Mouse (Mus musculus): ENCODE results near the gene Slc25a28. TPM values are rescaled to one million over a fixed set of nuclear protein-coding genes. Genes with fewer than 3 reads are reported as not detected.

Slc25a28 gene
- polyA plus RNA-seq, 1 experiment = 110 TPM

- no peak for DNase-seq
- H3K27ac ChIP-seq (ENCODE audit: insufficient read depth, low read length) = no peak overlapping the region
- 91% methylated on average over 9 of the region's 9 CpGs for WGBS
- TF ChIP-seq POLR2A (IDR thresholded peaks at IDR 0.05; ENCODE audit: borderline replicate concordance, insufficient read depth, low read length) = no peak
- no peak for TF ChIP-seq CTCF (IDR thresholded peaks at IDR 0.05; ENCODE audit: borderline replicate concordance, insufficient read depth, low read depth, low read length)
- H3K27me3 ChIP-seq (ENCODE audit: control insufficient read depth, insufficient read depth, low read length) = no peaks in the 10 kb centered on the region
- no peak overlapping the region for H3K4me3 ChIP-seq (replicated peaks; ENCODE audit: insufficient read depth, low read depth, low read length)
- H3K4me1 ChIP-seq (ENCODE audit: control insufficient read depth, insufficient read depth, low read length) = no peaks in the 10 kb centered on the region
Observed at GRCm38 (mm10) chr19:43647261-43647660, 27.4 kb downstream of the Slc25a28 start.

GRCm38 (mm10) chr19:43646852-43647251 is 27.8 kb downstream of the Slc25a28 start:
- Histone ChIP-seq H3K4me3 (replicated peaks; ENCODE audit: insufficient read depth, low read depth, low read length) (no peak overlapping the region), H3K4me1 (ENCODE audit: control insufficient read depth, insufficient read depth, low read length) (no peaks in the 10 kb centered on the region), H3K27me3 (ENCODE audit: control insufficient read depth, insufficient read depth, low read length) (no peaks in the 10 kb centered on the region), H3K27ac (ENCODE audit: insufficient read depth, low read length) (no peak overlapping the region)
- DNase-seq = no peak
- WGBS = 57% methylated on average over 7 of the region's 7 CpGs
- TF ChIP-seq POLR2A (IDR thresholded peaks at IDR 0.05; ENCODE audit: borderline replicate concordance, insufficient read depth, low read length) = no peak
- TF ChIP-seq CTCF (IDR thresholded peaks at IDR 0.05; ENCODE audit: borderline replicate concordance, insufficient read depth, low read depth, low read length) = no peak

GRCm38 (mm10) chr19:43645508-43645907 is 29.2 kb downstream of the Slc25a28 start:
- H3K27me3 ChIP-seq (ENCODE audit: control insufficient read depth, insufficient read depth, low read length) = no peaks in the 10 kb centered on the region
- DNase-seq = no peak
- no peak overlapping the region for H3K27ac ChIP-seq (ENCODE audit: insufficient read depth, low read length)
- no peaks in the 10 kb centered on the region for H3K4me1 ChIP-seq (ENCODE audit: control insufficient read depth, insufficient read depth, low read length)
- H3K4me3 ChIP-seq (replicated peaks; ENCODE audit: insufficient read depth, low read depth, low read length) = no peak overlapping the region
- no peak for TF ChIP-seq CTCF (IDR thresholded peaks at IDR 0.05; ENCODE audit: borderline replicate concordance, insufficient read depth, low read depth, low read length)
- TF ChIP-seq POLR2A (IDR thresholded peaks at IDR 0.05; ENCODE audit: borderline replicate concordance, insufficient read depth, low read length) = no peak
- WGBS = 87% methylated on average over 9 of the region's 9 CpGs

- Histone ChIP-seq H3K27me3 (ENCODE audit: control insufficient read depth, insufficient read depth, low read length) (no peaks in the 10 kb centered on the region), H3K4me3 (replicated peaks; ENCODE audit: insufficient read depth, low read depth, low read length) (no peak overlapping the region), H3K4me1 (ENCODE audit: control insufficient read depth, insufficient read depth, low read length) (no peaks in the 10 kb centered on the region), H3K27ac (ENCODE audit: insufficient read depth, low read length) (no peak overlapping the region)
- WGBS = 86% methylated on average over 9 of the region's 9 CpGs
- TF ChIP-seq CTCF (IDR thresholded peaks at IDR 0.05; ENCODE audit: borderline replicate concordance, insufficient read depth, low read depth, low read length) (no peak), POLR2A (IDR thresholded peaks at IDR 0.05; ENCODE audit: borderline replicate concordance, insufficient read depth, low read length) (no peak)
- no peak for DNase-seq
Observed at GRCm38 (mm10) chr19:43642843-43643242, 31.8 kb downstream of the Slc25a28 start.

GRCm38 (mm10) chr19:43641833-43642232 is 32.8 kb downstream of the Slc25a28 start:
- H3K4me1 ChIP-seq (ENCODE audit: control insufficient read depth, insufficient read depth, low read length) = no peaks in the 10 kb centered on the region
- DNase-seq = no peak

GRCm38 (mm10) chr19:43630466-43631251 is 44.0 kb downstream of the Slc25a28 start:
- Histone ChIP-seq H3K27ac (ENCODE audit: insufficient read depth, low read length) (no peak overlapping the region), H3K27me3 (ENCODE audit: control insufficient read depth, insufficient read depth, low read length) (no peaks in the 10 kb centered on the region), H3K4me3 (replicated peaks; ENCODE audit: insufficient read depth, low read depth, low read length) (no peak overlapping the region), H3K4me1 (ENCODE audit: control insufficient read depth, insufficient read depth, low read length) (no peaks in the 10 kb centered on the region)
- 28% methylated on average over 12 of the region's 12 CpGs for WGBS
- peak; percentile 68 to 76 for DNase-seq
- peak; percentile 90 for TF ChIP-seq CTCF (IDR thresholded peaks at IDR 0.05; ENCODE audit: borderline replicate concordance, insufficient read depth, low read depth, low read length)
- TF ChIP-seq POLR2A (IDR thresholded peaks at IDR 0.05; ENCODE audit: borderline replicate concordance, insufficient read depth, low read length) = no peak

More at GRCm38 (mm10) chr19:43641833-43642232, 32.8 kb downstream of the Slc25a28 start:
- H3K4me3 ChIP-seq (replicated peaks; ENCODE audit: insufficient read depth, low read depth, low read length) = no peak overlapping the region
- no peaks in the 10 kb centered on the region for H3K27me3 ChIP-seq (ENCODE audit: control insufficient read depth, insufficient read depth, low read length)
- 66% methylated on average over 11 of the region's 11 CpGs for WGBS
- TF ChIP-seq POLR2A (IDR thresholded peaks at IDR 0.05; ENCODE audit: borderline replicate concordance, insufficient read depth, low read length) = no peak
- TF ChIP-seq CTCF (IDR thresholded peaks at IDR 0.05; ENCODE audit: borderline replicate concordance, insufficient read depth, low read depth, low read length) = no peak
- H3K27ac ChIP-seq (ENCODE audit: insufficient read depth, low read length) = no peak overlapping the region

GRCm38 (mm10) chr19:43629088-43629487 is 45.6 kb downstream of the Slc25a28 start:
- H3K27me3 ChIP-seq (ENCODE audit: control insufficient read depth, insufficient read depth, low read length) = no peaks in the 10 kb centered on the region; the same call in 1 of the 2 replicates
- H3K4me3 ChIP-seq (replicated peaks; ENCODE audit: insufficient read depth, low read depth, low read length) = no peak overlapping the region
- 37% methylated on average over 4 of the region's 4 CpGs for WGBS
- TF ChIP-seq CTCF (IDR thresholded peaks at IDR 0.05; ENCODE audit: borderline replicate concordance, insufficient read depth, low read depth, low read length) (no peak), POLR2A (IDR thresholded peaks at IDR 0.05; ENCODE audit: borderline replicate concordance, insufficient read depth, low read length) (no peak)
- no peak for DNase-seq
- H3K4me1 ChIP-seq (ENCODE audit: control insufficient read depth, insufficient read depth, low read length) = no peaks in the 10 kb centered on the region
- H3K27ac ChIP-seq (ENCODE audit: insufficient read depth, low read length) = no peak overlapping the region

GRCm38 (mm10) chr19:43627345-43627744 is 47.3 kb downstream of the Slc25a28 start:
- Histone ChIP-seq H3K27ac (ENCODE audit: insufficient read depth, low read length) (no peak overlapping the region), H3K27me3 (ENCODE audit: control insufficient read depth, insufficient read depth, low read length) (no peaks in the 10 kb centered on the region; the same call in 1 of the 2 replicates), H3K4me1 (ENCODE audit: control insufficient read depth, insufficient read depth, low read length) (no peaks in the 10 kb centered on the region), H3K4me3 (replicated peaks; ENCODE audit: insufficient read depth, low read depth, low read length) (no peak overlapping the region)
- TF ChIP-seq POLR2A (IDR thresholded peaks at IDR 0.05; ENCODE audit: borderline replicate concordance, insufficient read depth, low read length) (no peak), CTCF (IDR thresholded peaks at IDR 0.05; ENCODE audit: borderline replicate concordance, insufficient read depth, low read depth, low read length) (no peak)
- 90% methylated on average over 3 of the region's 3 CpGs for WGBS
- DNase-seq = no peak
